Mouse (Mus musculus) cortical plate, adult 2 months (tissue): Measurements from ENCODE around the gene Nrp1. TPM values are rescaled to one million over a fixed set of nuclear protein-coding genes. Genes with fewer than 3 reads are reported as not detected.

Experiments
- H3K27ac ChIP-seq: fragments of 200-500 bp; 2 replicates; pipeline ENCODE4 v1.5.1; 2012; ENCODE audit warnings: low read length, control low read depth, inconsistent platforms; ENCODE audit not compliant: insufficient read depth
- H3K4me1 ChIP-seq: fragments of 200-500 bp; 2 replicates; pipeline ENCODE4 v1.6.1; 2011; ENCODE audit warnings: low read length; ENCODE audit not compliant: control insufficient read depth, insufficient read depth
- H3K4me3 ChIP-seq: fragments of 200-500 bp; 2 replicates; pipeline ENCODE4 v1.5.1; 2011; ENCODE audit warnings: mild to moderate bottlenecking, low read length, control low read depth; ENCODE audit not compliant: insufficient read depth
- CTCF ChIP-seq: fragments of 200-500 bp; IDR thresholded peaks from 2 replicates; pipeline ENCODE4 v1.5.1; 2011; ENCODE audit warnings: mild to moderate bottlenecking, control low read depth, low read length; ENCODE audit not compliant: insufficient read depth; ENCODE audit errors: extremely low read depth
- POLR2A ChIP-seq: fragments of 200-500 bp; IDR thresholded peaks from 2 replicates; pipeline ENCODE4 v1.6.1; 2011; ENCODE audit warnings: mild to moderate bottlenecking, low read length, control low read depth; ENCODE audit not compliant: insufficient read depth; ENCODE audit errors: extremely low read depth
- polyA plus RNA-seq: library from polyadenylated mRNA; depleted of rRNA; stranded (reverse); fragments of >200 nt; gene quantifications from 2 replicates; pipeline ENCODE4 v1.2.3, GENCODE M21; 2012

The Nrp1 gene
- polyA plus RNA-seq, 1 experiment = 12.9 TPM

DNA sequence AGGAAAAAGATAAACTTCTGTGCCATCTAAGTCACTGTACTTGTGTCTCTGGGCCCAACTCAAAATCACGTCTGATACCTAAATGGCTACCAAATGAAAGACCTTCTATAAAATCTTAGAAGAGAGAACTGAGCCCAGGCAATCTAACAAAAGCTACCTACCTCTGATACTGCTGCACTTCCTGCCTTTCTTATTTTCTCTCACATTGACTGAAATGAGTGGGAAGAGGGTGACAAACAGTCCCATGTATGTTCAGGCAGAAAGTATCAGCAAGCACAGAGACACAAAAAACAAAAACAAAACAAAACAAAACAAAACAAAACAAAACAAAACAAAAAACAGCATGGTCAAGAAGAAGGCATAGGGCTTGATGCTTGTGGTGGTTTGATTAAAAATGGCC lies 153.3 kb downstream of the Nrp1 start:
- TF ChIP-seq POLR2A (no peak), CTCF (no peak)
- no peak overlapping the region for H3K4me3 ChIP-seq
- no peaks in the 10 kb centered on the region for H3K4me1 ChIP-seq
- no peak overlapping the region for H3K27ac ChIP-seq

GRCm38 (mm10) chr8:128516846-128517446 lies 158.5 kb downstream of the Nrp1 start:
- Histone ChIP-seq H3K4me3 (no peak overlapping the region), H3K27ac (no peak overlapping the region), H3K4me1 (no peaks in the 10 kb centered on the region)
- TF ChIP-seq POLR2A (no peak), CTCF (no peak)

GRCm38 (mm10) chr8:128517546-128518102 lies 159.2 kb downstream of the Nrp1 start:
- H3K27ac ChIP-seq = no peak overlapping the region
- H3K4me3 ChIP-seq = no peak overlapping the region
- no peaks in the 10 kb centered on the region for H3K4me1 ChIP-seq
- TF ChIP-seq CTCF = no peak
- TF ChIP-seq POLR2A = no peak

DNA sequence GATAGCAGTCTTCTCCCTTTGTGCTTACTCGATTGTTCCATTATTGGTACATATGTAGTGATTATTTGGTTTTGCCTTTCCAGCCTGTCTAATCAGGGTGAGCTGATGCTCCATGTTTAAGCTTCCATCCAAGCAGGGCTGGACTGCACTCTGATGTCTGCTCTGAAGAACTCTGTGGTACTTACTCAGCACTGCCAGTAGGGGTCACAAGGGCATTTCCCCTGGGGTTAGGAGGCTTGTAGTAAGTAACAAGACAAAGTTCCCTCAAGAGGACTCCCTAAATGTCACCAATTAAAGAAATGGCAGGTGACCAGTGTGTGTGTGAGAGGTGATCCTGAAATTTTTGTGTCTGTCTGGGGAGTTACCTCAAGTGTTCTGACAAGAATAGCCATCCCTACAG lies 161.0 kb downstream of the Nrp1 start:
- no peak overlapping the region for H3K4me3 ChIP-seq
- no peak overlapping the region for H3K27ac ChIP-seq
- H3K4me1 ChIP-seq = no peaks in the 10 kb centered on the region
- TF ChIP-seq POLR2A = no peak
- peak; percentile 44 for TF ChIP-seq CTCF

GRCm38 (mm10) chr8:128523825-128524224 lies 165.4 kb downstream of the Nrp1 start:
- TF ChIP-seq POLR2A (no peak), CTCF (peak; percentile 18; the same call in 1 of the 2 replicates)
- no peaks in the 10 kb centered on the region for H3K4me1 ChIP-seq
- no peak overlapping the region for H3K4me3 ChIP-seq
- no peak overlapping the region for H3K27ac ChIP-seq

DNA sequence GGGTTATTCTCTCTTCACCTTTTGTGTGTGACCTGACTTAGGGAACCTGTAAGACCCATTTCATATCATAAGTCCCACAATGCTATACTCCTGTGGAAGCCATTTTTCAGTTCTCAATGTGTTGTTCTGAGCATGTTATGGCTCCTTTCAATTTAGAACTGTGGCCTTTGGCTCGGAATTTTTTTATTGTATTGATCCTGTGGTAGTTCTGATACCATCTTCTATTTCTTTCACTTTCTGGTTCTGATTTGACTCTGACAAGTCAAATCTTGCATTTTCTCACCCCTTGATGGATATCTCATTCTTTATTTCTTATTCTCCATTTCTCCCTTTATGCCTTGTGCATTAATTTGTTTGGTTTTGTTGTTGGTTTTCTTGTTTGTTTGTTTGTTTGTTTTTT lies 167.5 kb downstream of the Nrp1 start:
- TF ChIP-seq POLR2A (no peak), CTCF (no peak)
- H3K4me1 ChIP-seq = no peaks in the 10 kb centered on the region
- H3K4me3 ChIP-seq = no peak overlapping the region
- no peak overlapping the region for H3K27ac ChIP-seq

- no peaks in the 10 kb centered on the region for H3K4me1 ChIP-seq
- H3K27ac ChIP-seq = no peak overlapping the region
- TF ChIP-seq CTCF (no peak), POLR2A (no peak)
- no peak overlapping the region for H3K4me3 ChIP-seq
Observed at GRCm38 (mm10) chr8:128528591-128529383, 170.4 kb downstream of the Nrp1 start.

DNA sequence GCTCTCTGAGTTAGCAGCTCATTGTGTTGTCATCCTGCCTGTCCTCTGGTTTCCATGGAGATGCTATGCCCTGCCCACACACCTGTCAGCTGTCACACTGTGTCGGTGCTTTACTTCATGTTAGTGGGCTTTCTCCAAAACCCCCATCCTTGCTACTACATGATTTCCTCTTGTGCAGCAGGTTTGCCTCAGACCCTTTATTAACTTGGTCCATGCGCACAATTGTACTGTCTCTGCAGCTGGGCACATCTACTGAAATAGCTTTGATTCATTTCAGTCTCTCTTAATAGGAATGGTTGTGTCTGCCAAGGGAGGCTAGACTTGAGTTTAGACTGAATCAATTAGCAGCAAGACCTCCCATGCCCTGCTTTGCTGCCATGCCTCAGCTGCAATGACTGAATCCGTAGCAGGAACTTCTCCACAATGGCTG lies 176.1 kb downstream of the Nrp1 start:
- no peak for TF ChIP-seq POLR2A
- no peak for TF ChIP-seq CTCF
- Histone ChIP-seq H3K27ac (no peak overlapping the region), H3K4me1 (0 out of 2 replicates have a peak, but pooled peaks cover 2% of the 10 kb centered on the region), H3K4me3 (no peak overlapping the region)

DNA sequence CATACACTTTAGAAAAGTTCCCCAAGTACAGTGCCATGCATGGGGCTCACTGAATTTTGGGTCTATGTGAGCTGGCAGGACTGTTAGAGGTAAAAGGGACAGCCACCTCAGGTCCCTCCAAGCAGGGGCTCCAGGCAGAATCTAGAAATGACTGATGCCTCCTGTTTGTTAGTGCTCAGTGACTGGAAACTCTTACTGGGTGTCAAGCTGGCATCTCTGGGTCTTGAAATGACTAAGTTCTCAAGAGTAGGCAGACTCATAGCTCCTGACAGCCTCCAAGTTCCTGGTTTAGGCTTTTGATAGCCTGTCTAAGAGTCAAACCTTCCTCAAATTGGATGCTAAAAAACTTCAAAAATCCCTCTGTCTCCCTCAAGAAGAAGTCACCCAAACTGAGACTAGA lies 177.3 kb downstream of the Nrp1 start:
- no peak overlapping the region for H3K4me3 ChIP-seq
- H3K27ac ChIP-seq = no peak overlapping the region
- 0 out of 2 replicates have a peak, but pooled peaks cover 2% of the 10 kb centered on the region for H3K4me1 ChIP-seq
- TF ChIP-seq POLR2A = no peak

GRCm38 (mm10) chr8:128538378-128538777 lies 180.0 kb downstream of the Nrp1 start:
- no peak for TF ChIP-seq CTCF
- TF ChIP-seq POLR2A = no peak
- Histone ChIP-seq H3K27ac (no peak overlapping the region), H3K4me1 (0 out of 2 replicates have a peak, but pooled peaks cover 2% of the 10 kb centered on the region), H3K4me3 (no peak overlapping the region)
